Mouse (Mus musculus): ENCODE data around the gene 1700028J19Rik. TPM values are rescaled to one million over a fixed set of nuclear protein-coding genes. Genes with fewer than 3 reads are reported as not detected.
A peak's percentile ranks its signal among the peaks of the same experiment; 100 is the strongest.

1700028J19Rik gene
- total and polyA plus RNA-seq, 2 experiments from 2014 or later = 0.31 to 1.3 TPM

- no peak overlapping the region for H3K27ac ChIP-seq (ENCODE audit: low read depth)
- H3K4me1 ChIP-seq (ENCODE audit: control insufficient read depth, insufficient read depth) = no peaks in the 10 kb centered on the region
- WGBS = 44% methylated on average over 1 of the region's 1 CpGs
- H3K4me2 ChIP-seq (ENCODE audit: low read depth, low read length) = no peak overlapping the region
- no peak overlapping the region for H3K9ac ChIP-seq (replicated peaks; ENCODE audit: low read depth, low read length)
- no peak for TF ChIP-seq EP300 (IDR thresholded peaks at IDR 0.05; ENCODE audit: low read depth)
- TF ChIP-seq CTCF (IDR thresholded peaks at IDR 0.05; ENCODE audit: low read depth) = no peak
- H3K4me3 ChIP-seq (ENCODE audit: low read depth, low read length) = no peak overlapping the region
- no peak for DNase-seq (ENCODE audit: low spot score)
- no peaks in the 10 kb centered on the region for H3K27me3 ChIP-seq (ENCODE audit: control insufficient read depth, insufficient read depth, low read length)
- ATAC-seq (ENCODE audit: insufficient read depth, low read depth) = no peak
- no peaks in the 10 kb centered on the region for H3K9me3 ChIP-seq (replicated peaks; ENCODE audit: control insufficient read depth, low read length)
- no peaks in the 10 kb centered on the region for H3K36me3 ChIP-seq (replicated peaks; ENCODE audit: control insufficient read depth, insufficient read depth, low read length)
Observed at GRCm38 (mm10) chr7:44280959-44281358, 34.5 kb upstream of the 1700028J19Rik start.

DNA sequence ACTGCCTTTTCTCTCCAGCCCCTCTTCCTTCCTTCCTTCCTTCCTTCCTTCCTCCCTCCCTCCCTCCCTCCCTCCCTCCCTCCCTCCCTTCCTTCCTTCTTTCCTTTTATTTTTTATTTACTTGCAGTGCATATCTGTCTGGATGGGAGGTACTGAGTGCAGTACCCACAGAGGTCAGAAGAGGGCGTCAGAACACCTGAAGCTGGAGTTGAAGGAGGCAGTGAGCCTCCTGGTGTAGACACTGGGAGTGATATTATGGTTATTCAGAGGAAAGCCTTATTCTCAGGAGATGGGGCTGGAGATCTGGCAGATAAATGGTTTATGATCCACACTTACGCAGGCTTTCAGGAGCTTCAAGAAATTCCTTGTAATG, 30.7 kb upstream of the 1700028J19Rik start:
- H3K4me3 ChIP-seq (ENCODE audit: low read depth, low read length) = no peak overlapping the region
- WGBS = 45% methylated on average over 2 of the region's 2 CpGs
- H3K4me2 ChIP-seq (ENCODE audit: low read depth, low read length) = no peak overlapping the region
- 0 out of 2 replicates have a peak, but pooled peaks cover 15% of the 10 kb centered on the region for H3K27me3 ChIP-seq (ENCODE audit: control insufficient read depth, insufficient read depth, low read length)
- no peaks in the 10 kb centered on the region for H3K9me3 ChIP-seq (replicated peaks; ENCODE audit: control insufficient read depth, low read length)
- no peak overlapping the region for H3K9ac ChIP-seq (replicated peaks; ENCODE audit: low read depth, low read length)
- H3K36me3 ChIP-seq (replicated peaks; ENCODE audit: control insufficient read depth, insufficient read depth, low read length) = no peaks in the 10 kb centered on the region
- no peak for ATAC-seq (ENCODE audit: insufficient read depth, low read depth)
- H3K27ac ChIP-seq (ENCODE audit: low read depth) = no peak overlapping the region
- DNase-seq (ENCODE audit: low spot score) = no peak
- no peak for TF ChIP-seq EP300 (IDR thresholded peaks at IDR 0.05; ENCODE audit: low read depth)
- peak; percentile 18; the same call in 1 of the 2 replicates for TF ChIP-seq CTCF (IDR thresholded peaks at IDR 0.05; ENCODE audit: low read depth)
- H3K4me1 ChIP-seq (ENCODE audit: control insufficient read depth, insufficient read depth) = no peaks in the 10 kb centered on the region

GRCm38 (mm10) chr7:44276461-44277249, 30.2 kb upstream of the 1700028J19Rik start:
- H3K4me2 ChIP-seq (ENCODE audit: low read depth, low read length) = no peak overlapping the region
- H3K4me3 ChIP-seq (ENCODE audit: low read depth, low read length) = no peak overlapping the region
- H3K9me3 ChIP-seq (replicated peaks; ENCODE audit: control insufficient read depth, low read length) = no peaks in the 10 kb centered on the region
- H3K9ac ChIP-seq (replicated peaks; ENCODE audit: low read depth, low read length) = no peak overlapping the region
- no peak for DNase-seq (ENCODE audit: low spot score)
- no peaks in the 10 kb centered on the region for H3K4me1 ChIP-seq (ENCODE audit: control insufficient read depth, insufficient read depth)
- ATAC-seq (ENCODE audit: insufficient read depth, low read depth) = no peak
- 63% methylated on average over 10 of the region's 10 CpGs for WGBS
- no peak overlapping the region for H3K27ac ChIP-seq (ENCODE audit: low read depth)
- TF ChIP-seq CTCF (IDR thresholded peaks at IDR 0.05; ENCODE audit: low read depth) = no peak
- TF ChIP-seq EP300 (IDR thresholded peaks at IDR 0.05; ENCODE audit: low read depth) = no peak
- H3K27me3 ChIP-seq (ENCODE audit: control insufficient read depth, insufficient read depth, low read length) = 0 out of 2 replicates have a peak, but pooled peaks cover 15% of the 10 kb centered on the region
- H3K36me3 ChIP-seq (replicated peaks; ENCODE audit: control insufficient read depth, insufficient read depth, low read length) = no peaks in the 10 kb centered on the region

DNA sequence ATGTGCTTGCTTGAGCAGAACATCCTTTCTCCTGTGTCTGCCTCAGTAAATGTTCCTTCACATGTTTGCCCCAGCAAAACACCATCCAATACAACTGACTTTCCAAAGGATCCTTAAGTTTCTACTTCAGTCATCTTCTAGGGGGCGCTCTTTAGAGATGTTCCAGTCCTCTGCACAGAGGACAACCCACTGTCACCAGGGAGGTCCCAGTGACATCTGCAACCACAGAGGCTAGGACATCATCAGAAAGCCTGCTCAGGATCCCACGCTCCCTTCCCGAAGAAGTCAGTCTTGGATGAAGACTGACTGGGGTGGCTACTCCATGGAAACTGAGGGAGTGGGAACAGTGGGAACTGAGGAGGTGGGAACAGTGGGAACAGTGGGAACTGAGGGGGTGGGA, 29.1 kb upstream of the 1700028J19Rik start:
- no peak overlapping the region for H3K4me3 ChIP-seq (ENCODE audit: low read depth, low read length)
- H3K27me3 ChIP-seq (ENCODE audit: control insufficient read depth, insufficient read depth, low read length) = 0 out of 2 replicates have a peak, but pooled peaks cover 15% of the 10 kb centered on the region
- H3K4me2 ChIP-seq (ENCODE audit: low read depth, low read length) = no peak overlapping the region
- H3K27ac ChIP-seq (ENCODE audit: low read depth) = no peak overlapping the region
- 73% methylated on average over 3 of the region's 3 CpGs for WGBS
- no peak for ATAC-seq (ENCODE audit: insufficient read depth, low read depth)
- H3K9me3 ChIP-seq (replicated peaks; ENCODE audit: control insufficient read depth, low read length) = no peaks in the 10 kb centered on the region
- H3K9ac ChIP-seq (replicated peaks; ENCODE audit: low read depth, low read length) = no peak overlapping the region
- TF ChIP-seq CTCF (IDR thresholded peaks at IDR 0.05; ENCODE audit: low read depth) (no peak), EP300 (IDR thresholded peaks at IDR 0.05; ENCODE audit: low read depth) (no peak)
- H3K4me1 ChIP-seq (ENCODE audit: control insufficient read depth, insufficient read depth) = no peaks in the 10 kb centered on the region
- H3K36me3 ChIP-seq (replicated peaks; ENCODE audit: control insufficient read depth, insufficient read depth, low read length) = no peaks in the 10 kb centered on the region
- no peak for DNase-seq (ENCODE audit: low spot score)

GRCm38 (mm10) chr7:44274096-44274495, 27.6 kb upstream of the 1700028J19Rik start:
- Histone ChIP-seq H3K9me3 (replicated peaks; ENCODE audit: control insufficient read depth, low read length) (no peaks in the 10 kb centered on the region), H3K4me2 (ENCODE audit: low read depth, low read length) (no peak overlapping the region), H3K36me3 (replicated peaks; ENCODE audit: control insufficient read depth, insufficient read depth, low read length) (no peaks in the 10 kb centered on the region), H3K9ac (replicated peaks; ENCODE audit: low read depth, low read length) (no peak overlapping the region), H3K4me3 (ENCODE audit: low read depth, low read length) (no peak overlapping the region), H3K4me1 (ENCODE audit: control insufficient read depth, insufficient read depth) (no peaks in the 10 kb centered on the region), H3K27me3 (ENCODE audit: control insufficient read depth, insufficient read depth, low read length) (0 out of 2 replicates have a peak, but pooled peaks cover 15% of the 10 kb centered on the region), H3K27ac (ENCODE audit: low read depth) (no peak overlapping the region)
- WGBS = 22% methylated on average over 11 of the region's 11 CpGs
- TF ChIP-seq CTCF (IDR thresholded peaks at IDR 0.05; ENCODE audit: low read depth) (no peak), EP300 (IDR thresholded peaks at IDR 0.05; ENCODE audit: low read depth) (no peak)
- ATAC-seq (ENCODE audit: insufficient read depth, low read depth) (no peak), DNase-seq (ENCODE audit: low spot score) (no peak)
